8 mouse cellular contexts compared by ENCODE assay signal in genomic region chr15:67898959-67899403, GRCm38 (mm10).
DNase-seq lines count a peak whose midpoint lies in the region; ATAC-seq lines count a peak whose summit lies in the region.

No protein-coding gene starts in this region.

- H3K4me1 ChIP-seq in neural tube, embryonic 13.5 days (replicated peaks) = no peaks in the 10 kb centered on the region; the same call in 1 of the 2 replicates
- peaks cover 9% of the 10 kb centered on the region; the same call in 1 of the 2 replicates for H3K4me1 ChIP-seq in embryonic facial prominence, embryonic 15.5 days

- H3K9ac ChIP-seq in neural tube, embryonic 13.5 days = no peak overlapping the region
- H3K9ac ChIP-seq in embryonic facial prominence, embryonic 15.5 days = no peak overlapping the region

- intact Hi-C loops in heart, postnatal 14 days (cut with DNase I) = no loop called here

- WGBS in neural tube, embryonic 13.5 days = 63% methylated on average over 3 of the region's 3 CpGs
- WGBS in embryonic facial prominence, embryonic 15.5 days = 38% methylated on average over 3 of the region's 3 CpGs

- ATAC-seq in neural tube, embryonic 13.5 days (ENCODE audit: low read depth) = peak; percentile 94
- peak; percentile 74 for ATAC-seq in embryonic facial prominence, embryonic 15.5 days (ENCODE audit: insufficient number of reproducible peaks, low FRiP score, low TSS enrichment, low read depth)

- H3K4me2 ChIP-seq in neural tube, embryonic 13.5 days = no peak overlapping the region
- H3K4me2 ChIP-seq in embryonic facial prominence, embryonic 15.5 days (replicated peaks) = no peak overlapping the region

- H3K27ac ChIP-seq in neural tube, embryonic 13.5 days (replicated peaks) = no peak overlapping the region
- no peak overlapping the region; the same call in 1 of the 2 replicates for H3K27ac ChIP-seq in embryonic facial prominence, embryonic 15.5 days (replicated peaks)

- H3K4me3 ChIP-seq in neural tube, embryonic 13.5 days = no peak overlapping the region
- H3K4me3 ChIP-seq in embryonic facial prominence, embryonic 15.5 days (replicated peaks) = no peak overlapping the region

- no peaks in the 10 kb centered on the region for H3K9me3 ChIP-seq in neural tube, embryonic 13.5 days
- no peaks in the 10 kb centered on the region for H3K9me3 ChIP-seq in embryonic facial prominence, embryonic 15.5 days (replicated peaks)

- DNase-seq in neural tube, embryonic 10.5 days (ENCODE audit: extremely low spot score, low spot score) = no peak
- peak; percentile 57 to 74 for DNase-seq in heart, postnatal 14 days
- peak; percentile 49 to 70 for DNase-seq in left cerebral cortex, adult 9 months (ENCODE audit: low spot score in 2 of 2)
- peak; percentile 70 for DNase-seq in ovary, adult 18-20 months (ENCODE audit: low spot score)
- no peak for DNase-seq in natural killer cell, adult 2 months (ENCODE audit: low spot score in 2 of 2)
- DNase-seq in c-Kit-positive CD71-positive TER-119-positive erythroid progenitor cells, embryonic 14.5 days (ENCODE audit: low spot score) = no peak

- H3K27me3 ChIP-seq in neural tube, embryonic 13.5 days = no peaks in the 10 kb centered on the region
- H3K27me3 ChIP-seq in embryonic facial prominence, embryonic 15.5 days = no peaks in the 10 kb centered on the region

- H3K36me3 ChIP-seq in neural tube, embryonic 13.5 days = no peaks in the 10 kb centered on the region
- no peaks in the 10 kb centered on the region for H3K36me3 ChIP-seq in embryonic facial prominence, embryonic 15.5 days

Comparison
In these comparisons a context has a peak if more than half of its experiments do, and no peak if none do; other contexts are left out.
1. DNase-seq: peak in heart, postnatal 14 days (2 of 2), left cerebral cortex, adult 9 months (2 of 2) and ovary, adult 18-20 months (single experiment); none in neural tube, embryonic 10.5 days (single experiment), natural killer cell, adult 2 months (0 of 2) and c-Kit-positive CD71-positive TER-119-positive erythroid progenitor cells, embryonic 14.5 days (single experiment).